Mouse (Mus musculus): Measurements from ENCODE around the gene Trpm1. TPM values are rescaled to one million over a fixed set of nuclear protein-coding genes. Genes with fewer than 3 reads are reported as not detected.
A peak's percentile ranks its signal among the peaks of the same experiment; 100 is the strongest.

The Trpm1 gene
- total and polyA plus RNA-seq, 3 experiments: 5.9 to 10.7 (median 6.1) TPM

- no peak overlapping the region for H3K4me2 ChIP-seq (ENCODE audit: insufficient read depth, low read depth, poor library complexity, severe bottlenecking)
- peaks cover 15 to 22% of the 10 kb centered on the region in 2 experiments for H3K4me1 ChIP-seq (ENCODE audit: control insufficient read depth in 1 of 2, insufficient read depth in 2 of 2)
- dilution Hi-C loops (cut with MboI; ENCODE audit: extremely low pct_ligation_motif_present, extremely low pct_unique_long_range_greater_than_20kb, low sequenced_read_pairs): no loop called here
- no peak overlapping the region for H3K4me3 ChIP-seq (replicated peaks in 1 of 3; ENCODE audit: low read depth in 2 of 3, low read length in 2 of 3, poor library complexity in 1 of 3)
- in situ Hi-C loops (cut with MboI; ENCODE audit: low pct_ligation_motif_present, low pct_unique_long_range_greater_than_20kb, low sequenced_read_pairs): no loop called here
- H3K27ac ChIP-seq (ENCODE audit: insufficient read depth, low read depth): no peak overlapping the region
- no peak for TF ChIP-seq E2F4 (IDR thresholded peaks at IDR 0.05; ENCODE audit: insufficient replicate concordance, low read depth, low read length)
- TF ChIP-seq USF2 (conservative IDR thresholded peaks at IDR 0.05; ENCODE audit: low read depth, low read length): no peak
- TF ChIP-seq EP300 (IDR thresholded peaks at IDR 0.05; ENCODE audit: low read length): no peak
- no peak for TF ChIP-seq POLR2A (IDR thresholded peaks at IDR 0.05; ENCODE audit: low read depth, low read length)
- no peak overlapping the region for H3K9ac ChIP-seq (ENCODE audit: insufficient read depth, low read depth)
- no peaks in the 10 kb centered on the region for H3K36me3 ChIP-seq (replicated peaks in 1 of 2; ENCODE audit: control insufficient read depth in 1 of 2, insufficient read depth in 1 of 2, low read length in 1 of 2)
- no peaks in the 10 kb centered on the region for H3K9me3 ChIP-seq (replicated peaks; ENCODE audit: low read length)
- H3K79me2 ChIP-seq (replicated peaks; ENCODE audit: control insufficient read depth, extremely low read depth, insufficient read depth, poor library complexity, severe bottlenecking): no peaks in the 10 kb centered on the region
- H3K27me3 ChIP-seq (replicated peaks): no peaks in the 10 kb centered on the region
- no peak for DNase-seq (ENCODE audit: extremely low read depth)
Observed at GRCm38 (mm10) chr7:64193476-64193875, 39.8 kb downstream of the Trpm1 start.

GRCm38 (mm10) chr7:64196114-64196513, 42.5 kb downstream of the Trpm1 start:
- no peak overlapping the region for H3K27ac ChIP-seq (ENCODE audit: insufficient read depth, low read depth)
- in situ Hi-C loops (cut with MboI; ENCODE audit: low pct_ligation_motif_present, low pct_unique_long_range_greater_than_20kb, low sequenced_read_pairs) (no loop called here), dilution Hi-C loops (cut with MboI; ENCODE audit: extremely low pct_ligation_motif_present, extremely low pct_unique_long_range_greater_than_20kb, low sequenced_read_pairs) (no loop called here)

GRCm38 (mm10) chr7:64208700-64209099, 55.1 kb downstream of the Trpm1 start:
- no peaks in the 10 kb centered on the region for H3K36me3 ChIP-seq (replicated peaks in 1 of 2; ENCODE audit: control insufficient read depth in 1 of 2, insufficient read depth in 1 of 2, low read length in 1 of 2)

More at GRCm38 (mm10) chr7:64196114-64196513, 42.5 kb downstream of the Trpm1 start:
- peak overlapping the region in 1 of 3 experiments; percentile 37 for H3K4me3 ChIP-seq (replicated peaks in 1 of 3; ENCODE audit: low read depth in 2 of 3, low read length in 2 of 3, poor library complexity in 1 of 3)
- H3K4me2 ChIP-seq (ENCODE audit: insufficient read depth, low read depth, poor library complexity, severe bottlenecking): no peak overlapping the region
- H3K36me3 ChIP-seq (replicated peaks in 1 of 2; ENCODE audit: control insufficient read depth in 1 of 2, insufficient read depth in 1 of 2, low read length in 1 of 2): no peaks in the 10 kb centered on the region
- H3K27me3 ChIP-seq (replicated peaks): no peaks in the 10 kb centered on the region
- no peak overlapping the region for H3K9ac ChIP-seq (ENCODE audit: insufficient read depth, low read depth)
- H3K79me2 ChIP-seq (replicated peaks; ENCODE audit: control insufficient read depth, extremely low read depth, insufficient read depth, poor library complexity, severe bottlenecking): no peaks in the 10 kb centered on the region
- peaks cover 15 to 22% of the 10 kb centered on the region in 2 experiments for H3K4me1 ChIP-seq (ENCODE audit: control insufficient read depth in 1 of 2, insufficient read depth in 2 of 2)
- no peak for TF ChIP-seq MAX (IDR thresholded peaks at IDR 0.05; ENCODE audit: low read length)
- no peak for TF ChIP-seq SMC3 (IDR thresholded peaks at IDR 0.05; ENCODE audit: low read depth, low read length)
- peak; percentile 47; the same call in 1 of the 2 replicates for TF ChIP-seq ELF1 (IDR thresholded peaks at IDR 0.05; ENCODE audit: low read depth, low read length)
- 0 out of 2 replicates have a peak, but pooled peaks have one; percentile 20 for TF ChIP-seq ETS1 (conservative IDR thresholded peaks at IDR 0.05; ENCODE audit: low read depth, low read length)
- TF ChIP-seq MEF2A (IDR thresholded peaks at IDR 0.05; ENCODE audit: borderline replicate concordance, low read depth, low read length): peak; percentile 57; the same call in 1 of the 2 replicates
- no peak for TF ChIP-seq MAZ (IDR thresholded peaks at IDR 0.05; ENCODE audit: low read depth, low read length)
- TF ChIP-seq USF2 (conservative IDR thresholded peaks at IDR 0.05; ENCODE audit: low read depth, low read length): no peak
- TF ChIP-seq GABPA (IDR thresholded peaks at IDR 0.05; ENCODE audit: insufficient replicate concordance, low read depth, low read length): no peak
- peak; percentile 66 for DNase-seq (ENCODE audit: extremely low read depth)
- H3K9me3 ChIP-seq (replicated peaks; ENCODE audit: low read length): no peaks in the 10 kb centered on the region

More at GRCm38 (mm10) chr7:64208700-64209099, 55.1 kb downstream of the Trpm1 start:
- no peak overlapping the region for H3K4me3 ChIP-seq (replicated peaks in 1 of 3; ENCODE audit: low read depth in 2 of 3, low read length in 2 of 3, poor library complexity in 1 of 3)
- TF ChIP-seq MAX (IDR thresholded peaks at IDR 0.05; ENCODE audit: low read length): no peak
- no peak for DNase-seq (ENCODE audit: extremely low read depth)
- no peak overlapping the region for H3K4me2 ChIP-seq (ENCODE audit: insufficient read depth, low read depth, poor library complexity, severe bottlenecking)
- H3K27me3 ChIP-seq (replicated peaks): no peaks in the 10 kb centered on the region
- peaks cover 7 to 21% of the 10 kb centered on the region in 2 experiments for H3K4me1 ChIP-seq (ENCODE audit: control insufficient read depth in 1 of 2, insufficient read depth in 2 of 2)
- H3K27ac ChIP-seq (ENCODE audit: insufficient read depth, low read depth): no peak overlapping the region
- no peaks in the 10 kb centered on the region for H3K9me3 ChIP-seq (replicated peaks; ENCODE audit: low read length)
- no peaks in the 10 kb centered on the region for H3K79me2 ChIP-seq (replicated peaks; ENCODE audit: control insufficient read depth, extremely low read depth, insufficient read depth, poor library complexity, severe bottlenecking)
- H3K9ac ChIP-seq (ENCODE audit: insufficient read depth, low read depth): no peak overlapping the region
- dilution Hi-C loops (cut with MboI; ENCODE audit: extremely low pct_ligation_motif_present, extremely low pct_unique_long_range_greater_than_20kb, low sequenced_read_pairs) (no loop called here), in situ Hi-C loops (cut with MboI; ENCODE audit: low pct_ligation_motif_present, low pct_unique_long_range_greater_than_20kb, low sequenced_read_pairs) (no loop called here)

Measured in CH12.LX (cell line).